Mouse (Mus musculus) C2C12 (cell line): ENCODE measurements around the gene 4930432M17Rik.

Experiments
- CTCF ChIP-seq: IDR thresholded peaks from one replicate; pipeline ENCODE4 v1.5.1; 2011; ENCODE audit not compliant: control insufficient read depth, insufficient read depth, insufficient read length
- FOSL1 ChIP-seq: IDR thresholded peaks from one replicate; pipeline ENCODE4 v1.8.0; 2011; ENCODE audit warnings: mild to moderate bottlenecking, low read length; ENCODE audit not compliant: poor library complexity, insufficient read depth, severe bottlenecking
- MAX ChIP-seq: IDR thresholded peaks from one replicate; pipeline ENCODE4 v1.6.1; 2011; ENCODE audit warnings: mild to moderate bottlenecking, control low read depth
- MYOD1 ChIP-seq: IDR thresholded peaks from one replicate; pipeline ENCODE4 v1.6.1; 2011; ENCODE audit warnings: low read depth; ENCODE audit not compliant: control insufficient read depth, insufficient read length
- MYOG ChIP-seq: IDR thresholded peaks from one replicate; pipeline ENCODE4 v1.6.1; 2011; ENCODE audit not compliant: control insufficient read depth, insufficient read length; ENCODE audit errors: extremely low read depth
- USF1 ChIP-seq: IDR thresholded peaks from one replicate; pipeline ENCODE4 v1.6.1; 2011; ENCODE audit warnings: low read depth, mild to moderate bottlenecking, control low read depth, moderate library complexity

GRCm38 (mm10) chr3:121718679-121719078 lies 48.1 kb downstream of the 4930432M17Rik start:
- TF ChIP-seq CTCF (no peak), MAX (no peak), MYOD1 (no peak), FOSL1 (no peak), USF1 (no peak), MYOG (no peak)
